ENCODE assay signal across 1 mouse cellular context in genomic region chr2:152734984-152735383, GRCm38 (mm10).
A peak's percentile ranks its signal among the peaks of the same experiment; 100 is the strongest.
TF ChIP-seq lines count a peak whose summit lies in the region.

No protein-coding gene starts in this region.

TF ChIP-seq in CH12.LX, 34 proteins besides CTCF, POLR2A, EP300 and RAD21 (continued from another document):
- TF ChIP-seq ZMIZ1 (IDR thresholded peaks at IDR 0.05; ENCODE audit: low read depth, low read length) (no peak), PAX5 (IDR thresholded peaks at IDR 0.05; ENCODE audit: low read length) (no peak), NELFE (IDR thresholded peaks at IDR 0.05; ENCODE audit: low read depth, low read length) (no peak), TCF12 (IDR thresholded peaks at IDR 0.05; ENCODE audit: low read depth, low read length) (0 out of 2 replicates have a peak, but pooled peaks have one; percentile 23), GABPA (IDR thresholded peaks at IDR 0.05; ENCODE audit: insufficient replicate concordance, low read depth, low read length) (no peak), E2F4 (IDR thresholded peaks at IDR 0.05; ENCODE audit: insufficient replicate concordance, low read depth, low read length) (no peak), MAZ (IDR thresholded peaks at IDR 0.05; ENCODE audit: low read depth, low read length) (no peak), SMC3 (IDR thresholded peaks at IDR 0.05; ENCODE audit: low read depth, low read length) (no peak), ELF1 (IDR thresholded peaks at IDR 0.05; ENCODE audit: low read depth, low read length) (no peak), POLR2AphosphoS2 (IDR thresholded peaks at IDR 0.05; ENCODE audit: low read depth, low read length) (no peak), JUN (IDR thresholded peaks at IDR 0.05; ENCODE audit: insufficient read depth, low read depth, low read length) (no peak), BHLHE40 (IDR thresholded peaks at IDR 0.05; ENCODE audit: low read depth, low read length) (no peak), USF1 (IDR thresholded peaks at IDR 0.05; ENCODE audit: low read depth, low read length) (no peak), HCFC1 (IDR thresholded peaks at IDR 0.05; ENCODE audit: low read depth, low read length) (no peak), MAX (IDR thresholded peaks at IDR 0.05; ENCODE audit: low read length) (no peak), IRF4 (IDR thresholded peaks at IDR 0.05; ENCODE audit: low read depth, low read length) (no peak), MXI1 (IDR thresholded peaks at IDR 0.05; ENCODE audit: low read depth, low read length) (peak; percentile 68; the same call in 1 of the 2 replicates), NRF1 (IDR thresholded peaks at IDR 0.05; ENCODE audit: low read depth, low read length) (no peak), USF2 (conservative IDR thresholded peaks at IDR 0.05; ENCODE audit: low read depth, low read length) (no peak), ZNF384 (IDR thresholded peaks at IDR 0.05; ENCODE audit: low read depth, low read length) (peak; percentile 33; the same call in 1 of the 2 replicates), UBTF (IDR thresholded peaks at IDR 0.05; ENCODE audit: low read depth, low read length) (no peak), SIN3A (IDR thresholded peaks at IDR 0.05; ENCODE audit: low read length) (peak; percentile 58; the same call in 1 of the 2 replicates), MEF2A (IDR thresholded peaks at IDR 0.05; ENCODE audit: borderline replicate concordance, low read depth, low read length) (no peak), CHD2 (IDR thresholded peaks at IDR 0.05; ENCODE audit: low read length) (no peak), ZKSCAN1 (IDR thresholded peaks at IDR 0.05; ENCODE audit: borderline replicate concordance, low read depth, low read length) (no peak), ETS1 (conservative IDR thresholded peaks at IDR 0.05; ENCODE audit: low read depth, low read length) (no peak; the same call in 1 of the 2 replicates)
